Mouse (Mus musculus) brain, adult 2 months (tissue): ENCODE results near the gene Cldn19.

ENCODE experiments used
- DNase-seq: peaks from one replicate; pipeline ENCODE4 v3.0.0; 2011; ENCODE audit warnings: low read depth, low spot score

Cldn19 gene

DNA sequence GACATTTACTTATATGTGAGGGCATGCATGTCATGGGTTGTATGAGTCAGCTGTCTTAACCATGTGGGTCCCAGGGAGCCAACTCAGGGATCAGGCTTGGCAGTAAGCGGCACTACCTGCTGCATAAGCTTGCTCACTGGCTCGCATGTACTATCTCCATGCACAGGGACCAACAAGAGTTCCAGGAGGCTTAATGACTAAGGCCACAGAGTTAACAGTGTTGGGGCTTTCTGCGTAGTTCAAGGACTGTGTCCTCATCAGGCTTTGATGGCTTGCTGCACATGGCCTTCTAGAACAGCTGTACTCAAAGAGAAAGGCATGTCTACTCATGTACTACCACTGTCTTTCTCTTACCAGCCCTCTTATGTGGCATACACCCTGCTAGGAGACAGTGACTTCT, 45.5 kb downstream of the Cldn19 start:
- no peak for DNase-seq

DNA sequence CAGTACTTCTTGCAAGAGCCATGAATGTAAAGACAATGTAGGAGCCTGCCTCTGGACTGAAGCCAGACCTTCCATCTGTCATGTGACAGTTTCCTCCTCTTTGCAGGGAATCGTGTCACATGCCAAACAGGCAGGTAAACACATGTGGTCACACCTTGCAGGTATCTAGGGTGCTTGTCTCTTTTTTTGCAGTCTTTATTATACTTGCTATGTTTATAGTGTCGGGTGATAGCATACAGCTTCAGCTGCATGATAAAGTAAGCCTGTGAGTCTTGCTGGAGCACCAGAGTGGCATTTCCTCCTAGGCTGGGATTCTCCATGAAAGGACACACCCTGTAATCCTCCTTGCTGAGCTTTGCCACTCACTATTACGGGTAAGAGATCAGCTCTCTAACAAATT, 46.6 kb downstream of the Cldn19 start:
- DNase-seq, result no peak

DNA sequence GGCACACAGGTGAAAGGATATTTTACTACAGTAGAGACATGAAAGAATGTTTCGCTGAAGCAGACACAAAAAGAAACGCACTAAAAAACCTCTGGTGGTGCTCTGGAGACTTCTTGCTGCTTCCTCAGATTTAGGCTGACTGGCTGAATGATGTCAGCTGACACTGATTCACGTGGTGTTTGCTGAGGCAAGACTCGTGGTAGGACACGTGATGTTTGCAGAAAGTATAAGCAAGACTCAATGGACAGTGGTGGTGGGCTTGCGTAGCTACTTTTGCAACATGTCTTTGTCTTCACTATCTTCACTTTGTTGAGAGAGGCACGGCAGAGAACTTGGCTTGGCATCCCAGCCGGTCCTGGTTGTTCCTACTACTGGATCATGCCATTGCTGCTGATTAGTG, 48.1 kb downstream of the Cldn19 start:
- DNase-seq, result no peak

DNA sequence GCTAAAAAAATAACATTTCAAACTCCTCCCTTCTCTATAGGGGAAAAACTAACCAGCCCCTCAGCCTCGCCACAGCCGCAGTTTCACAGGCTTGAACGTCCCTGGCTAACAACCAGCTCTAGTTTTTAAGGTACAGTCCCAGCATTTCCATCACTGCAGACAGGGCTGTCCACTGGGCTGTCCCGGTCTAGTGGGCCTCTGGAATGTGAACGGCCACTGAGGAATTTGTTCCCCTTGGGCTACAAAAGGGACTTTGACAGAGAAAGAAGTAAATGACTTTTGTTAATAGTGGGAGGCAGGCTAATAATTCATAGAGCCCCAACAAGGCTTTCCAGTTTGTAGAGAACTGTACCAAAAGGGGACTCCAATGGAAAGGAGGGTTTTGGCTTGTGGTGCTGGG, 50.2 kb downstream of the Cldn19 start:
- DNase-seq, result no peak
